Mouse (Mus musculus) left cerebral cortex, adult 18-20 months (tissue): ENCODE results near the gene Tspan2. TPM values are rescaled to one million over a fixed set of nuclear protein-coding genes. Genes with fewer than 3 reads are reported as not detected.

ENCODE experiments used
- DNase-seq, 2 experiments: peaks; one replicate each; pipeline ENCODE4 v3.0.0; 2021 to 2022; ENCODE audit warnings: low spot score in 2 of 2, mixed read lengths in 1 of 2
- long read RNA-seq, 2 experiments: library from polyadenylated mRNA; stranded (forward); transcript quantifications; one replicate each; pipeline ENCODE4 v2.0.0; 2021
- total RNA-seq, 2 experiments: library from RNA; stranded (reverse); gene quantifications; 2 replicates each; pipeline ENCODE4 v1.2.3; 2021

Gene Tspan2
- total RNA-seq, result 10 to 100 TPM; 34.6 to 39.4 TPM
- long read RNA-seq, experiment 1, full-length matches to known transcripts, result 12 of 31 reads
- long read RNA-seq, experiment 1, partial matches to known transcripts, result 2 of 31 reads
- long read RNA-seq, experiment 1, other reads (novel, unspliced or antisense), result 17 of 31 reads
- long read RNA-seq, experiment 2, full-length matches to known transcripts, result 2 of 8 reads
- long read RNA-seq, experiment 2, partial matches to known transcripts, result 0 of 8 reads
- long read RNA-seq, experiment 2, other reads (novel, unspliced or antisense), result 6 of 8 reads

GRCm38 (mm10) chr3:102734313-102735030 is at the start of gene Tspan2:
Gene Tspan2 (plus strand): TSS chr3:102734529.
- DNase-seq, result peak; percentile 17 to 45

- no peak for DNase-seq
These were observed 47.5 kb upstream of the Tspan2 start for GRCm38 (mm10) chr3:102686861-102687260.

- no peak for DNase-seq
These were observed 46.5 kb upstream of the Tspan2 start for GRCm38 (mm10) chr3:102687852-102688251.

- peak; percentile 73 to 74 for DNase-seq
These were observed 42.4 kb upstream of the Tspan2 start for GRCm38 (mm10) chr3:102691802-102692484.

GRCm38 (mm10) chr3:102692758-102693325 is 41.5 kb upstream of the Tspan2 start:
- no peak for DNase-seq

GRCm38 (mm10) chr3:102698127-102698526 is 36.2 kb upstream of the Tspan2 start:
- peak in 1 of 2 experiments; percentile 19 for DNase-seq

- DNase-seq, result no peak
These were observed 33.0 kb upstream of the Tspan2 start for GRCm38 (mm10) chr3:102701303-102701702.

GRCm38 (mm10) chr3:102701902-102702544 is 32.3 kb upstream of the Tspan2 start:
- DNase-seq, result peak; percentile 29 to 55

- no peak for DNase-seq
These were observed 30.3 kb upstream of the Tspan2 start for GRCm38 (mm10) chr3:102704001-102704401.

- DNase-seq, result no peak
These were observed 25.7 kb upstream of the Tspan2 start for GRCm38 (mm10) chr3:102708599-102708998.

GRCm38 (mm10) chr3:102715066-102715584 is 19.2 kb upstream of the Tspan2 start:
- peak; percentile 76 to 85 for DNase-seq

- no peak for DNase-seq
These were observed 18.5 kb upstream of the Tspan2 start for GRCm38 (mm10) chr3:102715839-102716238.

GRCm38 (mm10) chr3:102717586-102718285 is 16.6 kb upstream of the Tspan2 start:
- DNase-seq, result no peak

- DNase-seq, result no peak
These were observed 11.2 kb upstream of the Tspan2 start for GRCm38 (mm10) chr3:102723154-102723553.

GRCm38 (mm10) chr3:102723841-102724570 is 10.3 kb upstream of the Tspan2 start:
- DNase-seq, result no peak

GRCm38 (mm10) chr3:102724798-102725459 is 9.4 kb upstream of the Tspan2 start:
- DNase-seq, result no peak

GRCm38 (mm10) chr3:102729416-102729815 is 4.9 kb upstream of the Tspan2 start:
- no peak for DNase-seq

- no peak for DNase-seq
These were observed 3.2 kb upstream of the Tspan2 start for GRCm38 (mm10) chr3:102731112-102731511.

- DNase-seq, result no peak
These were observed 1.7 kb upstream of the Tspan2 start for GRCm38 (mm10) chr3:102732619-102733018.
